Mouse (Mus musculus): ENCODE measurements around the gene Cryz.

DNA sequence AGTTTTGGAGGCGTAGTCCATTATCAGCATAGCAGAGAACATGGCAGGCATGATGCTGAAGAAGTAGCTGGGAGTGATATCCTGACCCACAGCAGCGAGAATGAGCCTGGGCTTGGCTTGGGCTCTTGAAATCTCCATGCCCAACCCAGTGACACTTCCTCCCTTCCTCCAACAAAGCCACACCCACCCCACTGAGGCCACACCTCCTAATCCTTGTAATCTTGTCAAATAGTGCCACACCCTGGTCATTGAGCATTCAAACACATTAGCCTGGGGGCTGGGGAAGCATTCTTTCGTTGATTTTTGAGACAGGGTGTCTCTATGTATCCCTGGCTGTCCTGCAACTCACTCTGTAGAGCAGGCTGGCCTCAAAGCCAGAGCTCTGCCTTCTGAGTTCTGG lies 15.4 kb downstream of the Cryz start:
- TF ChIP-seq CTCF (IDR thresholded peaks at IDR 0.05; ENCODE audit: low read depth, low read length) (no peak), POLR2AphosphoS5 (IDR thresholded peaks at IDR 0.05; ENCODE audit: insufficient replicate concordance, low read depth, low read length) (no peak), GATA1 (IDR thresholded peaks at IDR 0.05; ENCODE audit: borderline replicate concordance, low read length) (no peak), TAL1 (conservative IDR thresholded peaks at IDR 0.05; ENCODE audit: low read depth, low read length) (no peak), GATA2 (IDR thresholded peaks at IDR 0.05; ENCODE audit: borderline replicate concordance, low read depth, low read length) (no peak)

Measured in G1E (cell line).